Mouse (Mus musculus) heart, embryonic 15.5 days (tissue): ENCODE results near the gene Dus1l. TPM values are rescaled to one million over a fixed set of nuclear protein-coding genes. Genes with fewer than 3 reads are reported as not detected.
A peak's percentile ranks its signal among the peaks of the same experiment; 100 is the strongest.

Experiments
- ATAC-seq: fragments of 200-750 bp; cut with Nextera tagmentation; replicated peaks from 2 replicates; pipeline ENCODE4 v1.8.0; 2017; ENCODE audit warnings: low read depth, moderate TSS enrichment; ENCODE audit not compliant: insufficient number of reproducible peaks, insufficient read depth, low FRiP score
- H3K27ac ChIP-seq: fragments of 300-500 bp; sonication (generic); 2 replicates; pipeline ENCODE4 v1.5.1; 2015; ENCODE audit warnings: mild to moderate bottlenecking, inconsistent platforms
- H3K27me3 ChIP-seq: fragments of 300-500 bp; sonication (generic); 2 replicates; pipeline ENCODE4 v1.6.1; 2015; ENCODE audit warnings: inconsistent platforms
- H3K36me3 ChIP-seq: fragments of 300-500 bp; sonication (generic); 2 replicates; pipeline ENCODE4 v1.6.1; 2015; ENCODE audit warnings: mild to moderate bottlenecking, inconsistent platforms
- H3K4me1 ChIP-seq: fragments of 300-500 bp; sonication (generic); replicated peaks from 2 replicates; pipeline ENCODE4 v1.6.1; 2015; ENCODE audit warnings: inconsistent platforms
- H3K4me2 ChIP-seq: fragments of 300-500 bp; sonication (generic); 2 replicates; pipeline ENCODE4 v1.6.1; 2015; ENCODE audit warnings: inconsistent platforms, mild to moderate bottlenecking, moderate library complexity
- H3K4me3 ChIP-seq: fragments of 300-500 bp; sonication (generic); 2 replicates; pipeline ENCODE4 v1.5.1; 2015; ENCODE audit warnings: mild to moderate bottlenecking, inconsistent platforms
- H3K9ac ChIP-seq: fragments of 300-500 bp; sonication (generic); 2 replicates; pipeline ENCODE4 v1.6.1; 2015; ENCODE audit warnings: mild to moderate bottlenecking, inconsistent platforms
- H3K9me3 ChIP-seq: fragments of 300-500 bp; sonication (generic); replicated peaks from 2 replicates; pipeline ENCODE4 v1.6.1; 2016; ENCODE audit warnings: inconsistent platforms
- whole genome bisulfite sequencing: fragments of 180-500 bp; shearing (Covaris S2); methylation state at CpG from one replicate; pipeline ENCODE4 v1.1.7; 2015; ENCODE audit warnings: mixed read lengths; 5-methylcytosine and 5-hydroxymethylcytosine counted together
- polyA plus RNA-seq: library from polyadenylated mRNA; unstranded; fragments of >200 nt; fragmentation: Nextera tagmentation; extraction: Ambion mirVana; gene quantifications from 2 replicates; pipeline ENCODE4 v1.2.1, GENCODE M21; 2015

The Dus1l gene
- polyA plus RNA-seq, 1 experiment from 2014 or later, result 36.9 TPM

- 41% methylated on average over 4 of the region's 4 CpGs for WGBS
- Histone ChIP-seq H3K27me3 (no peaks in the 10 kb centered on the region), H3K9me3 (no peaks in the 10 kb centered on the region), H3K9ac (peak overlapping the region; percentile 69), H3K4me3 (peak overlapping the region; percentile 73), H3K4me2 (peak overlapping the region; percentile 82), H3K4me1 (peaks cover 36% of the 10 kb centered on the region), H3K27ac (peak overlapping the region; percentile 94), H3K36me3 (peaks cover 5% of the 10 kb centered on the region)
- ATAC-seq, result no peak
Observed at GRCm38 (mm10) chr11:120825289-120825863, 29.2 kb upstream of the Dus1l start.

GRCm38 (mm10) chr11:120824787-120825288 lies 28.6 kb upstream of the Dus1l start:
- WGBS, result 1% methylated on average over 21 of the region's 21 CpGs
- H3K36me3 ChIP-seq, result peaks cover 10% of the 10 kb centered on the region
- H3K4me2 ChIP-seq, result peak overlapping the region; percentile 82
- H3K9ac ChIP-seq, result peak overlapping the region; percentile 69
- ATAC-seq, result no peak; the same call in 1 of the 2 replicates
- H3K9me3 ChIP-seq, result no peaks in the 10 kb centered on the region
- peak overlapping the region; percentile 73 for H3K4me3 ChIP-seq
- peaks cover 36% of the 10 kb centered on the region for H3K4me1 ChIP-seq
- no peaks in the 10 kb centered on the region for H3K27me3 ChIP-seq
- peak overlapping the region; percentile 94 for H3K27ac ChIP-seq

GRCm38 (mm10) chr11:120823956-120824786 lies 28.0 kb upstream of the Dus1l start, which contains the start of gene Fasn:
TSS of gene Fasn (minus strand) at chr11:120824547.
- ATAC-seq, result peak; percentile 87
- Histone ChIP-seq H3K4me3 (peak within 1 kb of the TSS; percentile 73), H3K27ac (peak within 1 kb of the TSS; percentile 94), H3K27me3 (no peaks in the 10 kb centered on the region), H3K36me3 (peaks cover 17% of the 10 kb centered on the region), H3K9me3 (no peaks in the 10 kb centered on the region), H3K4me2 (peak within 1 kb of the TSS; percentile 82), H3K4me1 (peaks cover 36% of the 10 kb centered on the region), H3K9ac (peak within 1 kb of the TSS; percentile 90)
- under 1% methylated on average over 93 of the region's 109 CpGs for WGBS

GRCm38 (mm10) chr11:120823551-120823947 lies 27.3 kb upstream of the Dus1l start:
- ATAC-seq, result peak; percentile 42
- Histone ChIP-seq H3K27ac (peak overlapping the region; percentile 94), H3K4me1 (peaks cover 36% of the 10 kb centered on the region)

GRCm38 (mm10) chr11:120822831-120823550 lies 26.8 kb upstream of the Dus1l start:
- Histone ChIP-seq H3K9ac (peak overlapping the region; percentile 90), H3K27me3 (no peaks in the 10 kb centered on the region), H3K4me2 (peak overlapping the region; percentile 82), H3K36me3 (peaks cover 29% of the 10 kb centered on the region), H3K9me3 (no peaks in the 10 kb centered on the region), H3K4me3 (peak overlapping the region; percentile 73), H3K4me1 (peaks cover 36% of the 10 kb centered on the region), H3K27ac (peak overlapping the region; percentile 94)
- ATAC-seq, result no peak
- WGBS, result under 1% methylated on average over 14 of the region's 14 CpGs

More at GRCm38 (mm10) chr11:120823551-120823947, 27.3 kb upstream of the Dus1l start:
- H3K36me3 ChIP-seq, result peaks cover 23% of the 10 kb centered on the region
- H3K4me2 ChIP-seq, result peak overlapping the region; percentile 82
- H3K9ac ChIP-seq, result peak overlapping the region; percentile 90
- H3K27me3 ChIP-seq, result no peaks in the 10 kb centered on the region
- under 1% methylated on average over 40 of the region's 40 CpGs for WGBS
- H3K4me3 ChIP-seq, result peak overlapping the region; percentile 73
- no peaks in the 10 kb centered on the region for H3K9me3 ChIP-seq

GRCm38 (mm10) chr11:120822321-120822720 lies 26.1 kb upstream of the Dus1l start:
- Histone ChIP-seq H3K27ac (no peak overlapping the region), H3K4me1 (peaks cover 36% of the 10 kb centered on the region), H3K36me3 (peaks cover 36% of the 10 kb centered on the region), H3K9me3 (no peaks in the 10 kb centered on the region), H3K9ac (peak overlapping the region; percentile 90), H3K27me3 (no peaks in the 10 kb centered on the region), H3K4me3 (peak overlapping the region; percentile 73), H3K4me2 (peak overlapping the region; percentile 82)
- 49% methylated on average over 4 of the region's 4 CpGs for WGBS
- no peak for ATAC-seq

GRCm38 (mm10) chr11:120821076-120821922 lies 25.1 kb upstream of the Dus1l start:
- Histone ChIP-seq H3K4me1 (peaks cover 36% of the 10 kb centered on the region), H3K9me3 (no peaks in the 10 kb centered on the region), H3K4me3 (no peak overlapping the region), H3K9ac (peak overlapping the region; percentile 90; the same call in 1 of the 2 replicates), H3K27me3 (no peaks in the 10 kb centered on the region), H3K27ac (0 out of 2 replicates have a peak overlapping the region, but pooled peaks have one; percentile 17), H3K4me2 (peak overlapping the region; percentile 82), H3K36me3 (peaks cover 46% of the 10 kb centered on the region)
- no peak for ATAC-seq
- WGBS, result 72% methylated on average over 14 of the region's 14 CpGs

- no peak overlapping the region for H3K27ac ChIP-seq
- no peak overlapping the region for H3K9ac ChIP-seq
- WGBS, result 91% methylated on average over 14 of the region's 14 CpGs
- H3K27me3 ChIP-seq, result no peaks in the 10 kb centered on the region
- no peaks in the 10 kb centered on the region for H3K9me3 ChIP-seq
- H3K36me3 ChIP-seq, result peaks cover 53% of the 10 kb centered on the region
- no peak overlapping the region for H3K4me2 ChIP-seq
- H3K4me3 ChIP-seq, result no peak overlapping the region
- peaks cover 35% of the 10 kb centered on the region for H3K4me1 ChIP-seq
- no peak for ATAC-seq
Observed at GRCm38 (mm10) chr11:120820546-120820945, 24.3 kb upstream of the Dus1l start.

GRCm38 (mm10) chr11:120819556-120819955 lies 23.4 kb upstream of the Dus1l start:
- H3K4me3 ChIP-seq, result no peak overlapping the region
- H3K4me1 ChIP-seq, result peaks cover 28% of the 10 kb centered on the region
- H3K9me3 ChIP-seq, result no peaks in the 10 kb centered on the region
- H3K36me3 ChIP-seq, result peaks cover 63% of the 10 kb centered on the region
- no peak for ATAC-seq
- no peak overlapping the region for H3K4me2 ChIP-seq
- no peaks in the 10 kb centered on the region for H3K27me3 ChIP-seq
- no peak overlapping the region for H3K27ac ChIP-seq
- H3K9ac ChIP-seq, result no peak overlapping the region
- WGBS, result 95% methylated on average over 6 of the region's 6 CpGs

GRCm38 (mm10) chr11:120818251-120818650 lies 22.0 kb upstream of the Dus1l start:
- H3K27ac ChIP-seq, result no peak overlapping the region
- ATAC-seq, result no peak
- no peak overlapping the region for H3K4me2 ChIP-seq
- H3K27me3 ChIP-seq, result no peaks in the 10 kb centered on the region
- no peak overlapping the region for H3K4me3 ChIP-seq
- H3K9ac ChIP-seq, result no peak overlapping the region
- peaks cover 28% of the 10 kb centered on the region for H3K4me1 ChIP-seq
- H3K9me3 ChIP-seq, result no peaks in the 10 kb centered on the region
- H3K36me3 ChIP-seq, result peaks cover 76% of the 10 kb centered on the region
- 96% methylated on average over 13 of the region's 13 CpGs for WGBS
